Mouse (Mus musculus) liver, embryonic 15.5 days (tissue): ENCODE results near the gene Acot2. TPM values are rescaled to one million over a fixed set of nuclear protein-coding genes. Genes with fewer than 3 reads are reported as not detected.
A peak's percentile ranks its signal among the peaks of the same experiment; 100 is the strongest.

Experiments used
- ATAC-seq: fragments of 200-750 bp; cut with Nextera tagmentation; 2 replicates; pipeline ENCODE4 v1.8.0; 2017; ENCODE audit warnings: moderate number of reproducible peaks, mild to moderate bottlenecking, moderate library complexity; ENCODE audit not compliant: insufficient read depth
- H3K27ac ChIP-seq: fragments of 300-500 bp; sonication (generic); replicated peaks from 2 replicates; pipeline ENCODE4 v1.5.1; 2015; ENCODE audit warnings: mild to moderate bottlenecking, inconsistent platforms
- H3K27me3 ChIP-seq: fragments of 300-500 bp; sonication (generic); 2 replicates; pipeline ENCODE4 v1.6.1; 2015; ENCODE audit warnings: mild to moderate bottlenecking, inconsistent platforms
- H3K36me3 ChIP-seq: fragments of 300-500 bp; sonication (generic); replicated peaks from 2 replicates; pipeline ENCODE4 v1.6.1; 2015; ENCODE audit warnings: moderate library complexity, mild to moderate bottlenecking, inconsistent platforms
- H3K4me1 ChIP-seq: fragments of 300-500 bp; sonication (generic); replicated peaks from 2 replicates; pipeline ENCODE4 v1.6.1; 2015; ENCODE audit warnings: inconsistent platforms
- H3K4me2 ChIP-seq: fragments of 300-500 bp; sonication (generic); 2 replicates; pipeline ENCODE4 v1.6.1; 2015; ENCODE audit warnings: moderate library complexity, mild to moderate bottlenecking, inconsistent platforms
- H3K4me3 ChIP-seq: fragments of 300-500 bp; sonication (generic); replicated peaks from 2 replicates; pipeline ENCODE4 v1.5.1; 2015; ENCODE audit warnings: mild to moderate bottlenecking, inconsistent platforms
- H3K9ac ChIP-seq: fragments of 300-500 bp; sonication (generic); 2 replicates; pipeline ENCODE4 v1.6.1; 2015; ENCODE audit warnings: moderate library complexity, mild to moderate bottlenecking, inconsistent platforms
- H3K9me3 ChIP-seq: fragments of 300-500 bp; sonication (generic); replicated peaks from 2 replicates; pipeline ENCODE4 v1.6.1; 2016; ENCODE audit warnings: inconsistent platforms
- WGBS: fragments of 180-500 bp; shearing (Covaris S2); methylation state at CpG from one replicate; pipeline ENCODE4 v1.1.7; 2015; ENCODE audit warnings: mixed read lengths; ENCODE audit not compliant: insufficient replicate concordance; 5-methylcytosine and 5-hydroxymethylcytosine counted together
- polyA plus RNA-seq: library from polyadenylated mRNA; unstranded; fragments of >200 nt; fragmentation: Nextera tagmentation; extraction: Ambion mirVana; gene quantifications from 2 replicates; pipeline ENCODE4 v1.2.1, GENCODE M21; 2015

Acot2 gene
- polyA plus RNA-seq, 1 experiment from 2014 or later, result 12.4 TPM

DNA sequence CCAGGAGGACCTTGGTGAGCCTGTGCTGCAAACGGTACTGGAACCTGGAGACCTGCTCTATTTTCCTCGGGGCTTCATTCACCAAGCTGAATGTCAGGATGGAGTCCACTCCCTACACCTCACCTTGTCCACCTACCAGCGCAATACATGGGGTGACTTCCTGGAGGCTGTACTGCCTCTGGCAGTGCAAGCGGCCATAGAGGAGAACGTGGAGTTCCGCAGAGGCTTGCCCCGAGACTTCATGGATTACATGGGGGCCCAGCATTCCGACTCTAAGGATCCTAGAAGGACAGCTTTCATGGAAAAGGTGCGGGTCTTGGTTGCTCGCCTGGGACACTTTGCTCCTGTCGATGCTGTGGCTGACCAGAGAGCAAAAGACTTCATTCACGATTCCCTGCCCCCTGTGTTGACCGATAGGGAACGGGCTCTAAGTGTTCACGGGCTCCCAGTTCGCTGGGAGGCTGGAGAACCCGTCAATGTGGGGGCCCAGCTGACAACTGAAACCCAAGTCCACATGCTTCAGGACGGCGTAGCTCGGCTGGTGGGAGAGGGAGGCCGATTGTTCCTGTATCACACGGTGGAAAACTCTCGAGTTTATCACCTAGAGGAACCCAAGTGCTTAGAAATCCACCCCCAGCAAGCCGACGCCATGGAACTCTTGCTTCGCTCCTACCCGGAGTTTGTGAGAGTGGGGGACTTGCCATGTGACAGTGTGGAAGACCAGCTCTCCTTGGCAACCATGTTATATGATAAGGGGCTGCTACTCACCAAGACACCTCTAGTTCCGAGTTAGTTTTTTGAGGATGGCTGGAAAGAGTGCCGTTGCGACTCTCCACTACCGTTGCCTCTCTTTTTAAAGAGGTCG, 35.7 kb upstream of the Acot2 start:
- Histone ChIP-seq H3K9me3 (no peaks in the 10 kb centered on the region), H3K36me3 (0 out of 2 replicates have a peak, but pooled peaks cover 7% of the 10 kb centered on the region), H3K4me2 (peak overlapping the region; percentile 97), H3K27ac (peak overlapping the region; percentile 77; the same call in 1 of the 2 replicates), H3K9ac (peak overlapping the region; percentile 77), H3K4me3 (peak overlapping the region; percentile 81), H3K4me1 (peaks cover 62% of the 10 kb centered on the region), H3K27me3 (no peaks in the 10 kb centered on the region)
- ATAC-seq, result no peak
- 41% methylated on average over 32 of the region's 32 CpGs for WGBS

DNA sequence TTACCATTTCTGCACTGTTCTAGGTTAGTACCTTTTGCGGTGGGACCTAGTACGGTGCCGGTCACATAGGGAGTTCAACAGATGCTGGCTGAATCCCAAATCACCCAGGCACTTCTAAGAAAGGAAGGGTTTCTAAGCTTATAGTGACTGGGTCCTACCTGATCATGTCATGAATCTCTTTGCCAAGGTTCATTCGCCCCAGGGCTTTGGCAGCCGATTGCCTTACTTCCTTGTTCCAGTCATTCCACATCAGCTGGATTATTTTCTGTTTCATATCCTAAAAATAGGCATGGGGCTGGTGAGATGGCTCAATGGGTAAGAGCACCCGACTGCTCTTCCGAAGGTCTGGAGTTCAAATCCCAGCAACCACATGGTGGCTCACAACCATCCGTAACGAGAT, 29.4 kb upstream of the Acot2 start:
- ATAC-seq, result no peak
- no peak overlapping the region for H3K4me2 ChIP-seq
- H3K4me3 ChIP-seq, result no peak overlapping the region
- no peak overlapping the region for H3K9ac ChIP-seq
- 82% methylated on average over 9 of the region's 9 CpGs for WGBS
- no peaks in the 10 kb centered on the region for H3K9me3 ChIP-seq
- 0 out of 2 replicates have a peak, but pooled peaks cover 3% of the 10 kb centered on the region for H3K36me3 ChIP-seq
- H3K4me1 ChIP-seq, result peaks cover 8% of the 10 kb centered on the region
- no peak overlapping the region for H3K27ac ChIP-seq
- H3K27me3 ChIP-seq, result no peaks in the 10 kb centered on the region

DNA sequence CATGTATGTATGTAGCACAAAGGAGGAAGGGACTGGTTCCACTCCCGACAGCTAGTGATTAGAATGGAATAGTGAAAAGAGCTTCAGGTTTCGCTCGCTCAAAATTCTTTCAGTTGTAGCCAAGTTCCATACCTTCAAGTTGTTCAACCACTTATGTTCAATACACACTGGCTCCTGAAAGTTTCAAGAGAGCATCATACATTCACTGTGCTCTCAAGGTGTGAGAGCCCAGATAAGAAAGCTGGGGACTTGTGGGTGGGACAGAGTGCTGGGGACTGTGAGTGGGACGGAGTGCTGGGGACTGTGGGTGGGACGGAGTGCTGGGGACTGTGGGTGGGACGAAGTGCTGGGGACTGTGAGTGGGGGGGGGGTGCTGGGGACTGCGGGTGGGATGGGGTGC, 22.4 kb upstream of the Acot2 start:
- WGBS, result 49% methylated on average over 7 of the region's 7 CpGs
- Histone ChIP-seq H3K4me3 (no peak overlapping the region), H3K9ac (no peak overlapping the region), H3K27ac (no peak overlapping the region), H3K27me3 (no peaks in the 10 kb centered on the region), H3K4me1 (no peaks in the 10 kb centered on the region), H3K36me3 (no peaks in the 10 kb centered on the region), H3K9me3 (no peaks in the 10 kb centered on the region), H3K4me2 (no peak overlapping the region)
- no peak for ATAC-seq

DNA sequence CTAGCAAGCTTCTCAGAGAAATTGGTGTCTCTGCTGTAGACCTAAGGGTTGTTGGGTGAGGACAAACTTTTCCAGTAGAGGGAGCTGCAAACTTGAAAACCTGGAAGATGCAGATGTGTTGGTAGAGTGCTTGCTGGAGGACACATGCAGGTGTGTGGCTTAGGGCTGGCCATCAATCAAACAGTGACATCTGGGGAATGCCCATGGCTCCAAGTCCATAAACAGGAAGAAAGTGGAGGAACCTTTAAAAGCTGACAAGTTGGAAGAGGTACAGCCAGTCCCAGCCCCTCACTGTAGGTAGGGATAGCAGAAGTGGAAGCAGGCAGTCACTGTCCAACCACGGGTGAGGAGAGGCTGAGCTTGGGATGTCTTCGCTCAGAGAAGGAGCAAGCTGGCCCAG, 15.5 kb upstream of the Acot2 start:
- Histone ChIP-seq H3K9me3 (no peaks in the 10 kb centered on the region), H3K27me3 (no peaks in the 10 kb centered on the region), H3K4me2 (no peak overlapping the region), H3K9ac (no peak overlapping the region), H3K4me1 (no peaks in the 10 kb centered on the region), H3K4me3 (no peak overlapping the region), H3K27ac (no peak overlapping the region), H3K36me3 (no peaks in the 10 kb centered on the region)
- ATAC-seq, result no peak
- 27% methylated on average over 2 of the region's 2 CpGs for WGBS

DNA sequence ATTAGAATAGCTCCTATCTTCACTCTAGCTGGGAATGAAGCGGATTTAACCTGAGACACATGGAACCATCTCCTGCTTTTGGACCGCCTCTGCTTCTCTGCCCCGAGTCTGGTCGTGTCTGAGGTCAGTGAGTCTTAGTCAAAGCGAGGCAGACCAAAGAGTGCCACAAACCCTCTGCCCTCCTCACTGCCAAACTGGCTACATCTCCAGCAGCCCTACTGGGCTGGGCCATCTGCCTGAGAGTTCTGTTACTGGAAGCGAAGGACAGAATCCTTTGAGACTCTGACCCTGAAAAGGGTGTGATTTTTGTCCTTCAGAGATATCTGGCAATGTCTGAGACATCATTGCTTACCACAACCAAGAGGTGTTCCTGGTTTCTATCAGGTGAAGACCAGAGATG, 8.8 kb upstream of the Acot2 start:
- no peak overlapping the region for H3K4me2 ChIP-seq
- no peaks in the 10 kb centered on the region for H3K36me3 ChIP-seq
- H3K9ac ChIP-seq, result no peak overlapping the region
- no peak overlapping the region for H3K4me3 ChIP-seq
- H3K27me3 ChIP-seq, result no peaks in the 10 kb centered on the region
- 73% methylated on average over 6 of the region's 6 CpGs for WGBS
- ATAC-seq, result no peak
- H3K27ac ChIP-seq, result no peak overlapping the region
- 0 out of 2 replicates have a peak, but pooled peaks cover 5% of the 10 kb centered on the region for H3K4me1 ChIP-seq
- H3K9me3 ChIP-seq, result no peaks in the 10 kb centered on the region

DNA sequence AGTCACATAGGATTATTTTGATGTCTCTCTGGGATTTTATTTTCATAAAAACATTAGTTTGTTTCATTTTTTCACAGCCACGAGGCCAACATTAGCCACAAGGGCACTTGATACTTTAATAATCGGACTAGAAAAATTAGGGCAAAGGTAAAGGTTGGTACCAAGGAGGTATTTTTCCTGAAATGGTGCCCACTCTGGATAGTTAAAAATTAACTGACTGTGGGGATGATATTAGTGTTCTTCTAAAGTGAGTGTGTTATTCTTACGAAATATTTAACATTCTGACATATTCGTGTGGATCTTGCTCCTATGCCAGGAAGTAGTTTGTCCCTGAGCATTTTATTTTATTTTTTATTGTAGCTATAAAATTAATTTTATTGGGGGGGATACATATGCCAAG, 6.0 kb upstream of the Acot2 start:
- 65% methylated on average over 4 of the region's 4 CpGs for WGBS
- no peak overlapping the region for H3K4me3 ChIP-seq
- no peak for ATAC-seq
- no peaks in the 10 kb centered on the region for H3K9me3 ChIP-seq
- no peaks in the 10 kb centered on the region for H3K27me3 ChIP-seq
- peaks cover 9% of the 10 kb centered on the region; the same call in 1 of the 2 replicates for H3K4me1 ChIP-seq
- no peak overlapping the region for H3K4me2 ChIP-seq
- no peak overlapping the region for H3K9ac ChIP-seq
- no peak overlapping the region for H3K27ac ChIP-seq
- H3K36me3 ChIP-seq, result no peaks in the 10 kb centered on the region

DNA sequence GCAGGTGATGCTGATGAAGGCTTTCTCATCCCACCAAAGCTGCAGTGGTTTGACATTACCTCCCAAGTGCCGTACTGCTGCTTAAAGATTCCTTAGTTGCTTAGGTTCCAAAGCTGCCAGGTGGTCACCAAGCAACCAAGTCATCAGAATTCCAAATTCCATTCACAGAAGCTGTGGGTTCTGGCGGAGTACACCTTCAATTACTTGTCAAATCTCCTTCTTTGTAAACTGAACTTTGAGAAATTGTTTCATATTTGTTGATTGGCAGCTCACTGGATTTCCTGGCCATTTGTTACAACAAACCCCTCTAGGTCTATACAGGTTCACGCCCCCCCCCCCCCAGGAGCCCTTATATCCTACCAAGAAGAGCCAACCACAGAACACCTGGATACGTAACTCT, 2.9 kb upstream of the Acot2 start, which contains the start of gene Heatr4:
Gene Heatr4, minus strand, starts transcription at position 101 of the 400 bp plus-strand sequence.
- WGBS, result 70% methylated on average over 4 of the region's 4 CpGs
- no peaks in the 10 kb centered on the region for H3K9me3 ChIP-seq
- peaks cover 17% of the 10 kb centered on the region for H3K4me1 ChIP-seq
- H3K36me3 ChIP-seq, result no peaks in the 10 kb centered on the region
- H3K27me3 ChIP-seq, result no peaks in the 10 kb centered on the region
- H3K9ac ChIP-seq, result no peak within 1 kb of the TSS
- no peak within 1 kb of the TSS for H3K4me2 ChIP-seq
- no peak for ATAC-seq
- H3K27ac ChIP-seq, result no peak within 1 kb of the TSS
- H3K4me3 ChIP-seq, result no peak within 1 kb of the TSS

DNA sequence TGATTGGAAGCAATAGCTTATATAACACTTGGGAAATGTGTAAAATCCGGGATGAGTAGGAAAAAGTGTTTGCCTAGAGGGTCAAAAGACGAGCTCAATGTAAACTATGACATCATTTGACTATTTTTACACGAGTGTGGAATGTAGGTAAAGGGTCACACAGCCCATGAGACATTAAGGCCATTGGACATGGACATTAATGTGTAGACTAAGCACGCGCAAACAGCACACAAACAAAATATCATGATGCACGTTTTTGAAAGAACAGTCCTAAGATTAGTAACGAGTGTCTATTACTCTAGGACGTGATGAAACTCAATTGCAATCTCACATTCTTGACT, 449 bp upstream of the Acot2 start:
- Histone ChIP-seq H3K4me3 (peak overlapping the region; percentile 62), H3K9ac (0 out of 2 replicates have a peak overlapping the region, but pooled peaks have one; percentile 54), H3K27me3 (no peaks in the 10 kb centered on the region), H3K36me3 (no peaks in the 10 kb centered on the region), H3K4me2 (peak overlapping the region; percentile 77), H3K9me3 (no peaks in the 10 kb centered on the region), H3K4me1 (peaks cover 14% of the 10 kb centered on the region), H3K27ac (peak overlapping the region; percentile 80)
- ATAC-seq, result peak; percentile 59
- WGBS, result 21% methylated on average over 8 of the region's 8 CpGs

DNA sequence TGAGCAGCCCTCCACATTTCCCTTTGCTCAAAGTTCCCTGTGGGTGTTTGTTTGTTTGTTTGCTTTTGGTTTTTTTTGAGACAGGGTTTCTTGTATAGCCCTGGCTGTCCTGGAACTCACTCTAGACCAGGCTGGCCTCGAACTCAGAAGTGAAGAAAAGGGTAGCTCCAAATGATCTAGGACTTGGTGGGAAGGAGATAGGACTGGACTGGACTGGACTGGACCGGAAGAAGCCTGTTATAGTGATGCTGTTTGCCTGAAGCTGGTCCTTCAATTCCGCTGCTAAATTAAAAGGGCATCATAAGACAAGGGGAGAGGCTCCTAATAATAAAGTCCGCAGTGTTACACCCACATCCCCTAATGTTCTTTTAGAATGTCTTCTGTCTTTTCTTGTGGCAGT, 822 bp downstream of the Acot2 start:
- H3K4me2 ChIP-seq, result peak overlapping the region; percentile 77
- WGBS, result 52% methylated on average over 4 of the region's 4 CpGs
- no peaks in the 10 kb centered on the region for H3K27me3 ChIP-seq
- 0 out of 2 replicates have a peak, but pooled peaks cover 2% of the 10 kb centered on the region for H3K36me3 ChIP-seq
- H3K27ac ChIP-seq, result peak overlapping the region; percentile 80
- peak overlapping the region; percentile 54 for H3K9ac ChIP-seq
- no peak for ATAC-seq
- H3K4me1 ChIP-seq, result peaks cover 11% of the 10 kb centered on the region
- no peaks in the 10 kb centered on the region for H3K9me3 ChIP-seq
- peak overlapping the region; percentile 62 for H3K4me3 ChIP-seq

DNA sequence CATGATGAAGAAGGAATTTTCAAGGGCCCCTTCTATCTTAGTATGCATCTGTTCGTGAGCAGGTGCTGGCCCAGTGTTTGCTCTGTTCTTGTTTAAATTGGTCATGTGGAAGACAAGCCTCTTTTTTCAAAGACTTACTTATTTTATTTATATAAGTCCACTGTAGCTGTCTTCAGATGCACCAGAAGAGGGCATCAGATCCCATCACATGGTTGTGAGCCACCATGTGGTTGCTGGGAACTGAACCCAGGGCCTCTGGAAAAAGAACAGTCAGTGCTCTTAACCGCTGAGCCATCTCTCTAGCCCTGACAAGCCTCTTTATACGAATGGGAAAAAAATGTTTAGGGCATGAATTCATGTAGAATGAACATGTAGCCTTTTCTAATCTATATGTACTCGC, 1.7 kb downstream of the Acot2 start:
- Histone ChIP-seq H3K9me3 (no peaks in the 10 kb centered on the region), H3K4me1 (peaks cover 11% of the 10 kb centered on the region), H3K27me3 (no peaks in the 10 kb centered on the region), H3K4me3 (no peak overlapping the region), H3K9ac (no peak overlapping the region), H3K27ac (no peak overlapping the region), H3K36me3 (0 out of 2 replicates have a peak, but pooled peaks cover 2% of the 10 kb centered on the region), H3K4me2 (no peak overlapping the region)
- 74% methylated on average over 4 of the region's 4 CpGs for WGBS
- ATAC-seq, result no peak

DNA sequence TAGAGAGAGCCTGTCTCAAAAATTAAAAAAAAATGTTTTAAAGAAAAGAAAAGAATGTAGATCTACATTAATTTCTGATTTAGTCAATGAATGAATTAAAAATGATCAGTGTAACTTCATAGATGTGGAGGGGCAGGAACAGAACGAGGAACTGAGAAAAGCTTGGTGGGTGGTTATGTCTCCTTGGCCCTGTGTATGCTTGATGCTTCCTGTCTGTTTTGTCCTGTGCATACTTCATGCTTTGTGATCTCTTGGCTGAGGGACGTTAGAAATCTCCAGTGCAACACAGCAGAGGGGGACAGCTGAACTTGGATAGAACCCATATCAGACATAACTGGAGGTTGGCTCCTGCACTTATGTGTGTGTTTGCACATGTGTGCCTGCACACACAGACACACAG, 9.6 kb downstream of the Acot2 start:
- 33% methylated on average over 2 of the region's 2 CpGs for WGBS
- Histone ChIP-seq H3K27me3 (no peaks in the 10 kb centered on the region), H3K4me1 (peaks cover 4% of the 10 kb centered on the region; the same call in 1 of the 2 replicates), H3K27ac (no peak overlapping the region), H3K4me3 (no peak overlapping the region), H3K9ac (no peak overlapping the region), H3K9me3 (no peaks in the 10 kb centered on the region), H3K36me3 (0 out of 2 replicates have a peak, but pooled peaks cover 2% of the 10 kb centered on the region), H3K4me2 (no peak overlapping the region)
- ATAC-seq, result no peak
